In the genomic region with DNA sequence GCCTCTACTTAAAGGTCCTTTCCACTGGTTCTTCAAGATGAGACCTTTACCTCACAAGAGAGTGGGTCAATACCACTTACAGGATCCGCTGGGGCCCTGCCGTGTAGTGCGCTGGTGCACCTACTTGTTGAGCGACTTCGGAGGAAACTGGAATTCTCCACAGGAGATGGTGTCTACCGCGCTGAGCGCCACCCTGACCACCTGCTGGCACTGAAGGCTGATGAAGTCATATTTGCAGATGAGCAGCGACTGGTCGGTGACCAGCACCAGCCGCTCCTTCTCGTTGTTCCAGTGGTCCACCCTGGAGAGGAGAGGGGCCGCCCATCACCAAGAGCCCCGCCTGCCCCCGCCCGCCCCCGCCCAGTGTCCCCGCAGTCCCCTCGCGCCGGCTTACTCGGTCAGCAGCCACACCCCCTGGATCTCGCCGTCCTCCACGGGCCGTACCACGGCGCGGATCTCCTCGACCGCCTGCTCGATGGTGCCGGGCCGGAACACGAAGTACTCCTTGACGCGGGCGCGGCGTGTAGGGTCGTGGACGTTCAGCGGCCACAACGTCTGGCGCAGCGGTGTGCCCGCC, we compare ENCODE assay signal across 1 mouse cellular context.
TF ChIP-seq lines count a peak whose summit lies in the region.

No protein-coding gene starts in this region.

TF ChIP-seq in MEL, 35 proteins besides CTCF, POLR2A, EP300 and RAD21 (continued from another document):
- TF ChIP-seq POLR2AphosphoS2 (IDR thresholded peaks at IDR 0.05; ENCODE audit: low read length) (peak; percentile 23; the same call in 1 of the 2 replicates), TBP (IDR thresholded peaks at IDR 0.05; ENCODE audit: low read depth, low read length) (no peak), ZMIZ1 (IDR thresholded peaks at IDR 0.05; ENCODE audit: low read depth, low read length) (no peak), ELF1 (IDR thresholded peaks at IDR 0.05; ENCODE audit: low read depth, low read length) (no peak), CHD1 (IDR thresholded peaks at IDR 0.05; ENCODE audit: low read depth, low read length) (0 out of 2 replicates have a peak, but pooled peaks have one; percentile 54)
TF ChIP-seq in MEL: peak in this region for 2.
